Mouse (Mus musculus) CD4-positive naive resting alpha-beta T cell, adult 57 days (primary cell): Measurements from ENCODE around the gene Tpp2. TPM values are rescaled to one million over a fixed set of nuclear protein-coding genes. Genes with fewer than 3 reads are reported as not detected.

ENCODE experiments used
- total RNA-seq: library from RNA; stranded (reverse); gene quantifications from one replicate; pipeline ENCODE4 v1.2.4, GENCODE M21; 2023

Gene Tpp2
- 131 TPM for total RNA-seq

DNA sequence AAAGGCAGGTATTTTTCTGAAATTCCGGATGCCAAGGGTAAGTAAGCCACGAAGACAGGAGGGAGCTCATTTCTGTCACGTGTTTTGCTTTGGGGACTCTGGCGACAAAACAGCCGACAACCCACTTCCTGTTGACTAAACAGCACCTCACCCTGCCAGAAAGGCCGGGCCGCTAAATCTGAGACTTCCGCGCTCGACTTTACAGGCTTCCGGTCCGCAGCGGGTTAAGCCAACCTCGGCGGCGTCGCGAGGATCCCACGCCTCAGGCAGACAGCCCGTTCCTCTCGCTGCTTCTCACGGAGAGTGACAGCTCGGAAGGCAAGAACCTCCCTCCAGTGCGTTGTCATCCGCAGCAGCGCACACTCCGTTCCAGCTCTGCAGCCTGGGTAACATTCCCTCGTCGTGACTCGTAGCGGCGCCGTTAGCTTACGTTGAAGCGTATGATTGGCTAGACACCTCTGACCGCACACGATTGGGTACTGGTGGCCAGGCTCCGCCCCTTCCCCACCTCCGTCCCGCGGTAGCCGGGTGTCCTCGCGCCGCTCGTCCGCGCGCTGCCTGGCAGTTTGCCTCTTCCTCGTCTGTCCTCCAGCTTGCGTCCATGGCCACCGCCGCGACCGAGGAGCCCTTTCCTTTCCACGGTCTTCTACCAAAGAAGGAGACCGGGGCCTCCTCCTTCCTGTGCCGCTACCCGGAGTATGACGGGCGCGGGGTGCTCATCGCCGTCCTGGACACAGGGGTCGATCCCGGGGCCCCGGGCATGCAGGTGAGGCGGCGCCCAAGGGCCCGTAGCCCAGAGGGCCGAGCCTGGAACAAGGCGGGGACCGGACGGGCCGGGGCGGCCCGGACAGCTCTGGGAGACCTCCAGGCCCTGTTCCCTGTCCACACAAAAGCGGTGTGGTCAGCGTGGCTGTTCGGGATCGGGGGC lies at the start of gene Tpp2:
TSS of gene Tpp2 (plus strand) at position 160 of the 928 bp plus-strand sequence.

DNA sequence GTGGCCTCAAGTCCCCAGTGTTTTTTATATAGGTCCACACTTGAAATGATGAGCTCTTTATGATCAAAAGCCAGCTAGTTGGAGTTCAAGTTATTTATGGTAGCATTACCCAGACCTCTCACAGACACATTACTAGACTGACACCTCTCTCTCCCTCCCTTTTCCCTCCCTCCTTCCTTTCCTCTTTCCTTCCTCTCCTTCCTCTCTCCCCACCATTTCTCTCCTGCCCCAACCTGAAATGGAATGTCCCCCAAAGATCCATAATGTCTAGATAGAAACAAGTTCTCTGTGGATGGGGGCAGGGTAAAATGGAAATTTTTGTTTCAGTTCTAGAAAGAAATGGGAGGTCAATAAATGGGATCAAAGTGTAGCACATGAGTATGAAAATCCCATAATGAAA lies 86.5 kb downstream of the Tpp2 start, which contains the start of gene Mettl21c:
TSS of gene Mettl21c (minus strand) at position 101 of the 400 bp plus-strand sequence.

Other genes starting within 250 kb of the Tpp2 start
- not detected for gene 1500015O10Rik, start 203.0 kb upstream of the Tpp2 start, total RNA-seq
- gene Uxs1, start 105.8 kb upstream of the Tpp2 start, total RNA-seq, result 18.5 TPM
- gene Mettl21c, start 86.4 kb downstream of the Tpp2 start, total RNA-seq, result not detected
- gene Gm8251, start 128.3 kb downstream of the Tpp2 start, total RNA-seq, result 0.35 TPM
- gene Tex30, start 168.8 kb downstream of the Tpp2 start, total RNA-seq, result 40.6 TPM
- gene Kdelc1, start 185.2 kb downstream of the Tpp2 start, total RNA-seq, result 1.4 TPM
- gene Bivm, start 185.3 kb downstream of the Tpp2 start, total RNA-seq, result 6.1 TPM
- gene Ercc5, start 214.1 kb downstream of the Tpp2 start, total RNA-seq, result 30.5 TPM